Mouse (Mus musculus) cerebellum, adult 2 months (tissue): Measurements from ENCODE around the gene Cacna2d3. TPM values are rescaled to one million over a fixed set of nuclear protein-coding genes. Genes with fewer than 3 reads are reported as not detected.

Experiments
- DNase-seq, 2 experiments: peaks; one replicate each; pipeline ENCODE4 v3.0.0; 2021
- H3K27ac ChIP-seq: fragments of 200-500 bp; 2 replicates; pipeline ENCODE4 v1.5.1; 2012; ENCODE audit warnings: low read length, control low read depth, inconsistent platforms; ENCODE audit not compliant: insufficient read depth
- H3K27me3 ChIP-seq: fragments of 200-500 bp; 2 replicates; pipeline ENCODE4 v1.6.1; 2012; ENCODE audit warnings: inconsistent platforms, mild to moderate bottlenecking, low read length, moderate library complexity; ENCODE audit not compliant: control insufficient read depth, insufficient read depth
- H3K4me1 ChIP-seq: fragments of 200-500 bp; 2 replicates; pipeline ENCODE4 v1.6.1; 2011; ENCODE audit warnings: low read length; ENCODE audit not compliant: control insufficient read depth, insufficient read depth
- H3K4me3 ChIP-seq: fragments of 200-500 bp; replicated peaks from 2 replicates; pipeline ENCODE3; 2011; ENCODE audit warnings: mild to moderate bottlenecking, low read depth, low read length, control low read depth; ENCODE audit not compliant: insufficient read depth
- CTCF ChIP-seq: fragments of 200-500 bp; IDR thresholded peaks from 2 replicates; pipeline ENCODE4 v1.5.1; 2011; ENCODE audit warnings: low read depth, mild to moderate bottlenecking, control low read depth, low read length, moderate library complexity, borderline replicate concordance; ENCODE audit not compliant: insufficient read depth
- POLR2A ChIP-seq: fragments of 200-500 bp; IDR thresholded peaks from 2 replicates; pipeline ENCODE4 v1.6.1; 2011; ENCODE audit warnings: low read length, control low read depth, borderline replicate concordance; ENCODE audit not compliant: insufficient read depth
- WGBS: fragments of 180-500 bp; shearing (Covaris S2); methylation state at CpG from one replicate; pipeline ENCODE4 v1.1.7; 2018; 5-methylcytosine and 5-hydroxymethylcytosine counted together
- polyA plus RNA-seq: library from polyadenylated mRNA; depleted of rRNA; stranded (reverse); fragments of >200 nt; gene quantifications from 2 replicates; pipeline ENCODE4 v1.2.3, GENCODE M21; 2012

Gene Cacna2d3
- polyA plus RNA-seq, 1 experiment = 40.3 TPM

DNA sequence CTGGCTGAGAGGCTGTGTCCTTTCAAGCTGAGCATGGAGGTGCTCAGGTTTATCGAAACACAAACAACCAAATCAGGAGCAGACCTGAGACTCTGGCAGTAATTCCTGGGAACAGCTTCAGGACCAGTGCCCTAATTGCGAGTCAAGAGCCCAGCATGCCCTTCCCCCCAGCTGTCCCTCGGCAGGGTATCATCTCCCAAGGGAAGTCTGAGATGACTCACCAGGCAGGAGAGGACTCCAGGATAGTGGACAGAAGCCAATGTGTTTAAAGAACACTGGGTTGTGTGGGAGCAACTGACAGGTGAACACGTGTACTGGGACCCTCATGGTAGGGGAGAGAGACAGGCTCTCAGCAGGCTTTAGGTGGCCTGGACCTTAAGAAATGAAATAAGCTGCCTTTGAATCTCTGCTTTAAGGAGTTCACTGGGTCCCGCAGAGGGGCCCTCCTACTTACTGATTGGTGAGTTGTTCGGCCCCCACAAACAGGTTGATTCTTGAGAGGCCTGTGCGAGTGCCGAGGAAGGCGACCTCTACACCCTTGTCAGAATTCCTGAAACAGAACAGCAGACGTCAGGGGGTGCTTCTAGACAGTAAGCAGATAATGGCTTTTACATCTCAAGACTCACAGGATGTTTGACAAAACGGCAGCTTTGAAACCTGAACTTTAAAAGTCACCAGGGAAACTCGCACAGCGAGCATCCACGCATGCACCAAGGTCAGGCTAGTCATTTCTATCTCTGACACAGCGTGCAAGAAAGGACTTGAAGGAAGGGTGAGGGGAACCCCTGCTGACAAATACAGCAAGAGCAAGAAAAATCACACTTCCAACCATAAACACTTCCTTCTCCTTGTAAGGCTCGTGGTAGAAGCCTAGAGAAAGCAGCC, 669.5 kb downstream of the Cacna2d3 start:
- H3K4me3 ChIP-seq = no peak overlapping the region
- no peak overlapping the region for H3K27ac ChIP-seq
- H3K27me3 ChIP-seq = no peaks in the 10 kb centered on the region
- H3K4me1 ChIP-seq = 0 out of 2 replicates have a peak, but pooled peaks cover 4% of the 10 kb centered on the region
- no peak for TF ChIP-seq CTCF
- no peak for TF ChIP-seq POLR2A
- 75% methylated on average over 16 of the region's 16 CpGs for WGBS
- peak in 1 of 2 experiments; percentile 7 for DNase-seq

DNA sequence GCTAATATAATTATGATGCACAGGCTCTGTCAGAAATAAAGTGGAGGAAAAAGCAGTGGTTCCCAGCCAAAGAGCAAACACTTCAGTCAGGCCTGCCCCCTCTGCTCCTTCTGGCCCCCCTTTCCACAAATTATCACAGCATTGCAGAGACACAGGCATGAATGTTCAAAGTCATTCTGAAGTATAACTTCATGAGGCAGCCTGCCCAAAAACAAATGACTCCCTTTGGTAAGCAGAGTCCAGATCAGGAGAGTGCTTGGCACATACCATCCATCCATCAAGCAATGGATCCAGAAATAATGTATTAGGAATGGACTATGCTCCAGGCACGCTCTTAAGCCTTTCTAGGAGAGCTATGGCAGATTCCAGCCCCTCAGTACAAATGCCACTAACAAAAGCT, 679.3 kb downstream of the Cacna2d3 start:
- no peak for TF ChIP-seq POLR2A
- TF ChIP-seq CTCF = no peak
- 88% methylated on average over 1 of the region's 1 CpGs for WGBS

GRCm38 (mm10) chr14:29041498-29041897, 680.2 kb downstream of the Cacna2d3 start:
- WGBS = 91% methylated on average over 1 of the region's 1 CpGs
- no peak overlapping the region for H3K4me3 ChIP-seq
- H3K4me1 ChIP-seq = no peaks in the 10 kb centered on the region; the same call in 1 of the 2 replicates
- DNase-seq = no peak
- H3K27me3 ChIP-seq = no peaks in the 10 kb centered on the region
- TF ChIP-seq POLR2A (no peak), CTCF (no peak)
- H3K27ac ChIP-seq = no peak overlapping the region

More for the DNA sequence above, 679.3 kb downstream of the Cacna2d3 start:
- no peaks in the 10 kb centered on the region; the same call in 1 of the 2 replicates for H3K4me1 ChIP-seq
- H3K27ac ChIP-seq = no peak overlapping the region
- H3K4me3 ChIP-seq = no peak overlapping the region
- no peak for DNase-seq
- no peaks in the 10 kb centered on the region for H3K27me3 ChIP-seq

DNA sequence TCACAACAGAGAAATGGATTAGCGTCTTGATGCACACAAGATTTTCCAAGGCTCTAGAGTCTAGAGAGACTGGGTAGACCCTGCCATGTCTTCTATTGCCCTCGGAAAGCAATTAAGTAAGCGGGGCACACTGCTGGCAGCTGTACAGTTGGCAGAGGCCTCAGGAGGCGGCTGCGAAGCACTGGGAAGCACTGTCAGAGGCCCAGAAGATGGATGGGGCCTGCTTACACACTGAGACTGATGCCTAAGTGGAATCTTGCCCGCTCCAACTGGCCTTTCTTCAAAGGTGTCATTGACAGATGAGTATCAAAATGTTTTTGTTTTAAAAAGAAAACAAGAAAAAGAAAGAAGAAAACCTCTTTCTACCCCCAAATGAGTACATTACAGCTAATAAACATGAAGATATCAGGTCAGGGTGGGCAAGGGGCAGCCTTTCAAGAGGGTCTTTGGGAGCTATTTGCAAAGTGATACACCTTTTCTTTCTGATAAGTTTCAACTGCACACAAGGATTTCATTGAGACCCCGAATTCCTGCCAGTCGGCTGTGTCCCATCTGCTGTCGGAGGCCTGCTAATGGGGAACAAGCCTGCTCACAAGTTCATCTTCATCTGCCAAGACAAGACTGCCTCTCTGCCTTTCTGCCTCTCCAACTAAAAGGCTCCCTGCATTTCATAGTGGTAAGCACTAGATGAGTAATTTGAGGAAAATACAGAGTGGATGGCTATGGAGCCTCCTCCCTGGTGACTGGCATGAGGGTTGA, 680.9 kb downstream of the Cacna2d3 start:
- peak in 1 of 2 experiments; percentile 28 for DNase-seq
- no peak for TF ChIP-seq CTCF
- TF ChIP-seq POLR2A = no peak
- WGBS = 52% methylated on average over 9 of the region's 9 CpGs
- Histone ChIP-seq H3K27ac (no peak overlapping the region), H3K4me1 (no peaks in the 10 kb centered on the region; the same call in 1 of the 2 replicates), H3K27me3 (no peaks in the 10 kb centered on the region), H3K4me3 (no peak overlapping the region)

DNA sequence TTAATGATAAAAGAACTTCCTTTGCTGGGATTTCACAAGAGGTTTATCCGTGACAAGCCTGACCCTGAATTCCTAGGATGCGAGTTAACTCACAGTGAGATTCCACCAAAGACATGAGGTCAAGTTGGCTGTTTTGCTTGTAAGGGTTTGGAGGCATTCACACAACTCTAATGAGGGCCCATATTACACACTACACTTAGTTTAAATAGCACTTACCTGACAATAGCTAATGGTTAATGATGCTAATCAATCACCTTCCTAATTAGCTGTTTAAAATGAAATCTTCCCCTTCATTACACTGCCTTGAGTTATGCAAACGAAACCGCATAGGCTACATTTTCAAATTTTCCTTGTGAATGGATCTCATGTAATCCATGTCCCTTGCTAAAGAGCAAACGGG, 683.4 kb downstream of the Cacna2d3 start:
- Histone ChIP-seq H3K4me3 (no peak overlapping the region), H3K27ac (no peak overlapping the region), H3K4me1 (no peaks in the 10 kb centered on the region; the same call in 1 of the 2 replicates), H3K27me3 (no peaks in the 10 kb centered on the region)
- DNase-seq = no peak
- WGBS = 93% methylated on average over 5 of the region's 5 CpGs
- no peak for TF ChIP-seq CTCF
- TF ChIP-seq POLR2A = no peak

GRCm38 (mm10) chr14:29031858-29032395, 689.7 kb downstream of the Cacna2d3 start:
- no peak for DNase-seq
- Histone ChIP-seq H3K4me3 (no peak overlapping the region), H3K27ac (no peak overlapping the region), H3K4me1 (peaks cover 4% of the 10 kb centered on the region), H3K27me3 (no peaks in the 10 kb centered on the region)
- TF ChIP-seq POLR2A (no peak), CTCF (no peak)
- WGBS = 88% methylated on average over 1 of the region's 1 CpGs

GRCm38 (mm10) chr14:29030519-29030918, 691.1 kb downstream of the Cacna2d3 start:
- TF ChIP-seq POLR2A (no peak), CTCF (no peak)
- DNase-seq = no peak
- H3K4me3 ChIP-seq = no peak overlapping the region
- peaks cover 6% of the 10 kb centered on the region for H3K4me1 ChIP-seq
- no peaks in the 10 kb centered on the region for H3K27me3 ChIP-seq
- 70% methylated on average over 9 of the region's 9 CpGs for WGBS
- H3K27ac ChIP-seq = no peak overlapping the region

GRCm38 (mm10) chr14:29029896-29030420, 691.7 kb downstream of the Cacna2d3 start:
- no peak for DNase-seq
- no peak overlapping the region for H3K27ac ChIP-seq
- no peak for TF ChIP-seq CTCF
- no peak for TF ChIP-seq POLR2A
- H3K4me1 ChIP-seq = peaks cover 9% of the 10 kb centered on the region
- 80% methylated on average over 11 of the region's 11 CpGs for WGBS
- no peaks in the 10 kb centered on the region for H3K27me3 ChIP-seq
- H3K4me3 ChIP-seq = no peak overlapping the region
